Mouse (Mus musculus) T-helper 1 cell (primary cell): ENCODE results near the gene Ryr2.
"Not testable (repeated sequence)": the region's sequence is repeated elsewhere in the genome, so short reads cannot be mapped to it uniquely, and the experiment has no call there.

ENCODE experiments used
- in situ Hi-C: fragments of 300-600 bp; cut with MboI, MseI; formaldehyde crosslinking; loops from one replicate; pipeline ENCODE4 v1.15.1; 2025; ENCODE audit warnings: high pct_unique_total_duplicates

Ryr2 gene

GRCm38 (mm10) chr13:12106662-12107632, at the start of gene Ryr2:
Gene Ryr2, minus strand, starts transcription at chr13:12106945.
- in situ Hi-C loops = no loop called here

GRCm38 (mm10) chr13:12153922-12154321, 47.2 kb upstream of the Ryr2 start:
- in situ Hi-C loops = no loop called here

- in situ Hi-C loops = no loop called here
These were observed 40.3 kb upstream of the Ryr2 start for GRCm38 (mm10) chr13:12146918-12147507.

GRCm38 (mm10) chr13:12146402-12146801, 39.7 kb upstream of the Ryr2 start:
- in situ Hi-C loops = no loop called here

- in situ Hi-C loops = no loop called here
These were observed 36.6 kb upstream of the Ryr2 start for GRCm38 (mm10) chr13:12143347-12143746.

- in situ Hi-C loops = not testable (repeated sequence)
These were observed 29.7 kb upstream of the Ryr2 start for GRCm38 (mm10) chr13:12136461-12136860.

GRCm38 (mm10) chr13:12133549-12133948, 26.8 kb upstream of the Ryr2 start:
- in situ Hi-C loops = no loop called here

GRCm38 (mm10) chr13:12132160-12132710, 25.5 kb upstream of the Ryr2 start:
- in situ Hi-C loops = no loop called here

- in situ Hi-C loops = no loop called here
These were observed 22.4 kb upstream of the Ryr2 start for GRCm38 (mm10) chr13:12129121-12129520.

GRCm38 (mm10) chr13:12126099-12126498, 19.4 kb upstream of the Ryr2 start:
- in situ Hi-C loops = no loop called here

GRCm38 (mm10) chr13:12124940-12125540, 18.3 kb upstream of the Ryr2 start:
- in situ Hi-C loops = no loop called here

GRCm38 (mm10) chr13:12115551-12115950, 8.8 kb upstream of the Ryr2 start:
- in situ Hi-C loops = no loop called here

- in situ Hi-C loops = no loop called here
These were observed 8.1 kb upstream of the Ryr2 start for GRCm38 (mm10) chr13:12114816-12115215.

GRCm38 (mm10) chr13:12108955-12109354, 2.2 kb upstream of the Ryr2 start:
- in situ Hi-C loops = no loop called here

- in situ Hi-C loops = no loop called here
These were observed 716 bp downstream of the Ryr2 start for GRCm38 (mm10) chr13:12105830-12106628.

- in situ Hi-C loops = no loop called here
These were observed 1.4 kb downstream of the Ryr2 start for GRCm38 (mm10) chr13:12105231-12105829.

- in situ Hi-C loops = no loop called here
These were observed 2.4 kb downstream of the Ryr2 start for GRCm38 (mm10) chr13:12104318-12104717.

GRCm38 (mm10) chr13:12103017-12103416, 3.7 kb downstream of the Ryr2 start:
- in situ Hi-C loops = no loop called here

- in situ Hi-C loops = no loop called here
These were observed 7.3 kb downstream of the Ryr2 start for GRCm38 (mm10) chr13:12099446-12099845.

- in situ Hi-C loops = no loop called here
These were observed 7.8 kb downstream of the Ryr2 start for GRCm38 (mm10) chr13:12098981-12099380.

GRCm38 (mm10) chr13:12096382-12096932, 10.3 kb downstream of the Ryr2 start:
- in situ Hi-C loops = no loop called here
